Mouse (Mus musculus): Measurements from ENCODE around the gene Zfp692. TPM values are rescaled to one million over a fixed set of nuclear protein-coding genes. Genes with fewer than 3 reads are reported as not detected.
"Not testable (repeated sequence)": the region's sequence is repeated elsewhere in the genome, so short reads cannot be mapped to it uniquely, and the experiment has no call there.

Zfp692 gene
- 1 to 10 TPM; 3.0 to 5.0 (median 3.5) TPM for total RNA-seq (2022)

DNA sequence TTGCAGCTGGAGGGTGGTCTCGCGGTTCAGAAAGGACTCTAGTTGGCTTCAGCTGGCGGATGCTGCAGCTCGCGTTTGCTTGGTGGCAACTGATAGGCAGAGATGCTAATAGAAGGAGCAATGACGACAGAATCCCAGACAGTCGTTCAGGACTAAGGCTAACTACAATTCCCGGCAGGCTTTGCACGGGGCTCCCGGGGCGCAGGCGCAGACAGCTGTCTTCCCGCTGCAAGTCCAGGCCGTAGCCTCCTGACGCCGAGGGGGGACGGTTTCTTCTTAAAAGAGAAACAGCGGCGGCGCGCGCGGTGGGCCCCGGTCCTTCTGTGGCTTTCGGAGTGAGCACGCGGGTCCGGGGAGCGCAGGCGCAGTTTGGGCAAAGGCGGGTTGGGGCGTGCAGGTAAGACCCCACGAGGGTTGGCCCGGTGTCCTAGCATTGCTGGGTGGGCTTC lies at the start of gene Zfp692:
Gene Zfp692 (plus strand): TSS at position 210 of the 449 bp plus-strand sequence.
- DNase-seq (ENCODE audit: low spot score), result peak; percentile 94

DNA sequence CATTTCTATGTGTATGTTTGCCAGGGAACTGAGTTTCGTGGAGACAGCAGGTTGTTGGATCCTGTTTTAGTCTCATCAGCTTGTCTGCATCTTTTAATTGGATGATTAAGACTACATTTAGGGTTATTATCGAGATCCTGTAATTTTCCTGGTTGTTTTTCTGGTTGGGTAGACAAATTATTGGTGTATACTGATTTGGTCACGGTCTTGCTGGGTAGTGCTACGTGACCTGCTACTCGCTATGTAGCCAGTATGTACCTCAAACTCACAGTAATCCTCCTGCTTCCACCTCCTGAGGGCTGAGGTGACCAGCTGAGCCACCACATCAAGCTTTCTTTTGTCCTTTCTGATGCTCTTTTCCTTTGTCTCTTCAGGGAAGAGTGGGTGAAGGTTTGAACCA lies 49.1 kb upstream of the Zfp692 start:
- DNase-seq (ENCODE audit: low spot score), result no peak

GRCm38 (mm10) chr11:58260156-58260555 lies 46.7 kb upstream of the Zfp692 start:
- DNase-seq (ENCODE audit: low spot score), result no peak

DNA sequence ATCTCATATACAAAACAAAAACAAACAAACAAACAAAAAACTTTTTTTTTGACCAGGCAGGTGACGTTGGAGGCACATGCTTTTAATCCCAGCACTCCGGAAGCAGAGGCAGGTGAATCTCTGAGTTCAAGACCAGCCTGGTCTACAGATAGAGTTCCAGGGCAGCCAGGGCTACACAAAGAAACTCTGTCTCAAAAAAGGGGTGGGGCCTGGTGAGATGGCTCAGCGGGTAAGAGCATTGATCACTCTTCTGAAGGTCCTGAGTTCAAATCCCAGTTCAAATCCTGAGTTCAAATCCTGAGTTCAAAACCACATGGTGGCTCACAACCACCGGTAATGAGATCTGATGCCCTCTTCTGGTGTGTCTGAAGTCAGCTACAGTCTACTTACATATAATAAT lies 45.0 kb upstream of the Zfp692 start:
- no peak for DNase-seq (ENCODE audit: low spot score)

DNA sequence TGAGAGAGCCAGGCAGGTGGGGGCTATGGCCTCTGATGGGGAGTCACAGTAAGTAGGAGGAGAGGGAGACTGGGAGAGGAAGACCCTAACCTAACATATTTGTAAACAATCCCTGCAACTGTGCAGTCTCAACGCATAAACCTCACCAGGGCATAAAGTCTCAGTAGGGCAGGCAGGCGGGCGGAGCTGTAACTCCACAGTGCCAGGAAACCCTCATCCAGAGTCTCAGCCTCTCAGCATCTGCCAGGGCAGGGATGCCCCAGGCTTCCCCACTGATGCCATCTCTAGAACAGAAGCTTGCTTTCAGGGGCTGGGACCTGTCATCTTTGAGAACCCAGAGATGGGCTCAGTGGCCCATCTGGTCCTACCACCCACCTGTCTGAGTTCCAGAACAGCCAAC lies 44.5 kb upstream of the Zfp692 start:
- no peak for DNase-seq (ENCODE audit: low spot score)

DNA sequence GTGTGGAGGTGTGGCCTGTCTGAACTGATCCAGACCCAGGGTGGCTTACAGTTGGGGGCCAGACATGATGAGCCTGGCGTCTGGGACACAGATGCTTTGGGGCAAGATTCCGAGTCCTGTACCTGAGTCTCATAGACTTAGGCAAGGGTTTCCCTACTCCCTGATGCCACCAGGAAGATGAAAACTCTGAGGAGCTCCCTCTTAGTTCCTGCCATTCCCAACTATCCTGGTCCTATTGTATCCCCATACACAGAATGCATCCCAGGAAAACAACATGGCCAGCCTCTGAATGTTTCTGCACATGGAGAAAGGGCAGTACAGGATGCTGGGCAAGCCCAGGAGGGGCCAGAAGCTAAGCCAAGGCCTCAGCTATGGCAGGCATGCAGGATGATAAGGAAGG lies 43.4 kb upstream of the Zfp692 start:
- DNase-seq (ENCODE audit: low spot score), result no peak

GRCm38 (mm10) chr11:58264546-58264945 lies 42.3 kb upstream of the Zfp692 start:
- DNase-seq (ENCODE audit: low spot score), result no peak

GRCm38 (mm10) chr11:58268285-58268684 lies 38.6 kb upstream of the Zfp692 start:
- DNase-seq (ENCODE audit: low spot score), result no peak

- no peak for DNase-seq (ENCODE audit: low spot score)
Observed at GRCm38 (mm10) chr11:58274572-58274971, 32.3 kb upstream of the Zfp692 start, which contains the start of gene 4930438A08Rik. Gene 4930438A08Rik (plus strand): TSS chr11:58274799.

DNA sequence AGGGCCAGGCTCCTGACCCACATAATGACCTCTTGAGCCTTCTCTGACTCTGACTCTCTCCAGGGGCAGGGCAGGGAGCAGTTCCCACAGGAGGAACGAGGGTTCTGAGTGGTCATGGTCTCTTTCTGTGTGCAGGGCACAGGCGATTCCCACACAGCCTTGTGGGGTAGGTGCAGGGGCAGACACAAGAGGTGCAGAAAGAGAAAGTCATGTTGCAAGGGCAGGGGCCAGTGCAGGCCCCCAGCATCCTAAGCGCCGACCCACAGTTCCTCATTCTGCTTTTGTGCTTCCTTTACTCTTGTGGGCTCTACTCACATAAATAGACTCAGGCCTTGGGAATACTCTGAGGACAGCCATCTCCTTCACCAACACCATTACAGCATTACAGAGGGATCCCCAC lies 31.1 kb upstream of the Zfp692 start:
- no peak for DNase-seq (ENCODE audit: low spot score)

GRCm38 (mm10) chr11:58281970-58282496 lies 24.8 kb upstream of the Zfp692 start:
- DNase-seq (ENCODE audit: low spot score), result no peak

- DNase-seq (ENCODE audit: low spot score), result no peak
Observed at GRCm38 (mm10) chr11:58282518-58282917, 24.4 kb upstream of the Zfp692 start.

DNA sequence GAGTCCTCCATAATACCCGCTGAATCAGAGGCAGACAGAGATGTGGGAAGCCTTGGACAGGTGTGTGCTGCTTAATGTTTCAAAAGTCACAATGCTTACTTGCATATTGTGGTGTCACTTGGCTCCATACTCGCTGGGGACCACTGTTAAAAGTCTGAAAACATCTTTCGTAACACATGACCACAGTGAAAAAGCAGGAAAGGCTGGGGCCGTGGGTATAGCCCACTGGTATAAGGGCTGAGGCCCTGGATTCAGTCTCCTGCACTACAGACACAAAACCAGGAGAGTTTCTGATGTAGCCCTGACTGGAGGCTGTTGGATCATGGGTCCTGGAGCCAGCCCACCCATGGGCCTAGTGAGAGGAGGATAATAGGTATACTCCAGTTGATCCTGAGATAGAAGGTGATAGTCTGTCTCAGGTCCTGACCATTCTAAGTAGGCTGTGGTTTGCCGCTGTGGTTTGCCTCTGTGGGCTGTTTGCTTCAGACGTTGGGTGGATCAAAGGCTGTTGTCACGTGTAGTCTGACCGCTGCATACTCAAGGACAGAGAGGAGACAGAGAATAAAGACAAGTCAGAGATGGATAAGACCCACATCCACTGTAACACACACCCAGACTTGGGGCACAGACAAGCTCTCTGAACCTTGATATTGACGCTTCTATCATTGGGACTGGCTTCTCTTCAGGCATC lies 16.7 kb upstream of the Zfp692 start:
- DNase-seq (ENCODE audit: low spot score), result no peak

DNA sequence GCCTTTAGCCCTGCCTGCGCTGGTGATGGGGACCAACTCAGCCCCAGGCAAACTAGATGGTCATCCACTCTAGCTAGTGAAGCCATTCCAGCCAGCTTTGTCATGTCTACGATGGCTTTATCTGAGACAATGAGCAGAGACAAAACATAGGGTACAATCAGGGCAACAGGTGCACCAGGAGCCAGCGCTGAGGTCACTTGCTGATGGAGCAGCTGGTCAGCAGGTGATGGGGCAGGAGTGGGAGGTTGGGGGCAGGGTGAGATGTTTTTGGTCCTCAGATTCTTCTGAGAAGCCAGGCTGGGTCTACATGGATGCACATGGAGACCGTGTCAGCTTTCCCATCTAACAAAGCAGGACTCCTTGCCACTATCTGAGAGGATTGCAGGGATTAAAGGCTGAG lies 16.1 kb upstream of the Zfp692 start:
- DNase-seq (ENCODE audit: low spot score), result no peak

GRCm38 (mm10) chr11:58292791-58293190 lies 14.1 kb upstream of the Zfp692 start:
- no peak for DNase-seq (ENCODE audit: low spot score)

- DNase-seq (ENCODE audit: low spot score), result no peak
Observed at GRCm38 (mm10) chr11:58297396-58297795, 9.5 kb upstream of the Zfp692 start.

DNA sequence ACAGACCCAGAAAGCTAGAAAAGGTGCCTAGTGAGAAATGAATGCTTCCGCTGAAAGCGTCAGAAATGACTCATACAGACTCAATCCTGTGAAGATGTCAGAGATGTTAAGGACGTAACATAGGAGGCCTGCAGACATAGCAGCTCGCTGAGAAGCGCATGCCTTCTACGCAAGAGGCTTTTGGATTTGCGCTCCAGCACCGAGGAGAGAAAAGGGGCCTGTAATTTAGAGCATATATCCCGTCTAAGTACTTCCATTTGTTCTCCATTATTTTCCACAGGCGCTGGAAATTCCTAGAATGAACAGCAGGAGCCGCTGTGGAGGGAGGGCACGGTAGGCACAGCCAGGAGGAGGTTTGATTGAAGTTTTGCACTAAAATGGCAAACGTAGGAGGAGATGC lies 5.8 kb upstream of the Zfp692 start:
- peak; percentile 72 for DNase-seq (ENCODE audit: low spot score)

DNA sequence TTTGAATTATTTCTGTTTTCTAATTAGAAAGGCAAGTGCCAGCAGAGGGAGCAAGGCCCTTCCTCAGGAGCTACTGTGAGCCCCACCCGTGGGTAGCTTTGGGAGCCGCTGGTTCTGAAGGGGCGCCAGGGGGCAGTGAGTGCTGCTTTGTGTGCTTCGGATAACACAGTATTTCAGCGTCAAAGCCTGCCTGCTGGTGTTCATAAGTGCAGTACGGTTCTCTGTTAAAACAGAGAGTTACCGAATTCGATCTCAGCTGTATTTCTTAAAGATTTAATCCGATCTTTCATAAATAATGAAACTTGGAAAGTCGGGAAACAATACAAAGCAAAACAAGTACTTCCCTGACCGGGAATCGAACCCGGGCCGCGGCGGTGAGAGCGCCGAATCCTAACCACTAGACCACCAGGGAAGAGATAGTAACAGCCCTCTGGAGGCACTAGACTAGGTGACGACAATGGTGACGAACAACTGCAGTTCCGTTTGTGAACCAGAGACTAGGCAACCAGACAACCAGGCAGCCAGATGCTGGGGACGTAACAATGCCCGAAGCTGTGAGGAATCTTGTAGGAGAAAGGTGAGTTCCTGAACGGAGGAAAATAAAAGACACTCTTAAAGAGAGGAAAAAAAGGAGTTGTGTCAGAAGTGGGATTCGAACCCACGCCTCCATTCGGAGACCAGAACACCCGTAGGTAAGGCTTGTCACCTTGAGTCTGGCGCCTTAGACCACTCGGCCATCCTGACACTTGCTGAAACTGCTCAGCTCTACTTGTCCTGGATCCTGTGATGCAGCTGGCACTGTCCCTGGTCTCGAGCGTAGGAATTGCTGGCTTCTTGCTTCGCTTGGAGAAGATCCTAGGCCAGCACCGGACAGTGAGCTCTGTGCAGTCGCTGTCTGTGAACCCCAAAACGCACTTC lies 4.8 kb upstream of the Zfp692 start:
- peak; percentile 99 for DNase-seq (ENCODE audit: low spot score)

DNA sequence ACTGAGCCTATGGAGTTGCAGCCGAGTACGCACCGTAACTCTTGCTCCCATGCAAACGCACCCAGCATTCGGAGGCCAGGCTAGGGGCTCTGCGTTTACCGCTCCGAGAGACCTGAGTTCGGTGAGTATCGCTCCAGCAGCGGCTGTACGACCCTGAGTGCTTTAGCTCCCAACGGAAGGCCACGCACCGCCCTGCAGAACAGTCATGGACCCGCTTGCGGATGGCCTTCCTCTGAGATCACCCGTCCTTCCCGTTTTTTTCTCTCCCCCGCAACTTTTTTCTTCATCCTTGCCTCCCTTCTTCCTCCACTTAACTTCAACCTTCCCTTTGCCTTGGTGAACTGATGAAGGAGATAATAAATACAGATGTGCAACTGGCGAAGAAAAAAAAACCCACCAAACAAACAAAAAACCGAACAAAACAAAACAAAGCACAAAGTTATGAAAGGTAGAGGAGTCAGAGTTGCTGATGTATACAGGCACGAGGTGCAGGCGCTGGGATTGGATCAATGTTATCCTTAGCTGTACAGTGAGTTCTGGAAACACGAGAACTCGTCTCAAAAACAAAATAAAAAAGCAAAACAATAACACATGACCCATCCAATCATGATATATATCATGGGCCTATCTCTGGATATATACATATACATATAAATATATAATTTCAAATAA lies 4.0 kb upstream of the Zfp692 start:
- DNase-seq (ENCODE audit: low spot score), result no peak

DNA sequence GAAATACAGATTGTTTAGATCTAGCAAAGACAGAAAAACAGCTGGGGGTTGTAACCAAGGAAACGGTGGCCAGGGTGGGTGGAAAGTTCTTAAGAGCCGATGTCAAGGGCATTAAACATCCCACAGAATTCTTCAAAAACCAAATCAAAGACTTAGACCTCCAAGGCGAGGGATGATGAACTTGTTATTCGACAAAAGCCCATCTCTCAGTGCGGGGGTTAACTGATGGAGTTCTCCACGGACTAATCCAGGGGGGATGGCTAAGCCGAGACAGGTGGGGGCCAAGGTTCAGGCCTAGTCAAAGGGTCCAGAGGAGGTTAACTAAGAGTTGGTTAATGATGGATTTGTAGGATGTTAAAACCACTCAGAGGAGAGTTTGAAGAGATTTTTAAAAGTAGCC lies 3.3 kb upstream of the Zfp692 start:
- no peak for DNase-seq (ENCODE audit: low spot score)

- DNase-seq (ENCODE audit: low spot score), result not testable (repeated sequence)
Observed at GRCm38 (mm10) chr11:58305299-58305698, 1.6 kb upstream of the Zfp692 start.

Measured in heart, adult 8-10 months (tissue).